Mouse (Mus musculus) liver, embryonic 14.5 days (tissue): Measurements from ENCODE around the gene Pgam5.

Source experiments
- CTCF ChIP-seq: IDR thresholded peaks from 2 replicates; pipeline ENCODE4 v1.5.1; 2016; ENCODE audit warnings: antibody characterized with exemption, low read depth, control low read depth
- EP300 ChIP-seq: IDR thresholded peaks from 2 replicates; pipeline ENCODE4 v1.6.1; 2016; ENCODE audit warnings: antibody characterized with exemption, low read depth

DNA sequence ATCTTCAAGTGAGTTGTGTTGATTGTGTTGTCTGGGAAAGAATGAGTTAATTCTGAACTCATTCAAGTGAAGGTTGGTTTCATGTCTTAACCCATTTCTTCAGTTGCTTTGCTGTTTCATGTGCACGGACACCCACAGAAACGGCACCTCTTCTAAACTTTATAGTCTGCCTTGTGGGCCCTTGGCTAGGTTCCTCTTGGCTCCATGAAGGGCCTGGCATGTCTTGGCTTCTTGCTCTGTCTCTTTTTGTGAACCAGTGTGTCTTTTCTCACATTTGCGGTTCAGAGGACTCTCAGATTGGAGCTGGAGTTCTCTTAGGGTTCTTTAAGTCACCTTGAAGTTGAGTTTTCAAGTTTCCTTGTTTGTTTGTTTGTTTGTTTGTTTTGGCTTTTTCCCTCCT lies 44.7 kb downstream of the Pgam5 start:
- TF ChIP-seq CTCF = no peak
- TF ChIP-seq EP300 = no peak
